In genomic region chr2:132123063-132123462, GRCm38 (mm10) we compare ENCODE assay signal across 22 mouse cellular contexts. TPM values are rescaled to one million over a fixed set of nuclear protein-coding genes. Genes with fewer than 3 reads are reported as not detected.
DNase-seq lines count a peak whose midpoint lies in the region; ATAC-seq and TF ChIP-seq lines count a peak whose summit lies in the region.
"Had no signal": no experiment of that assay in that cellular context is flagged by ENCODE, and none has a peak within 500 bp of the region (broad histone marks: within the 10 kb centered on the region; RNA-seq: fewer than 3 reads in every experiment).

No protein-coding gene starts in this region.

- no peak for TF ChIP-seq POLR2A in liver, adult 2 months (IDR thresholded peaks at IDR 0.05; ENCODE audit: extremely low read depth, insufficient read depth, low read length)

- H3K4me3 ChIP-seq in liver, adult 2 months (ENCODE audit: insufficient read depth, low read depth, low read length), result no peak overlapping the region
- no peak overlapping the region for H3K4me3 ChIP-seq in liver, embryonic 12.5 days
- no peak overlapping the region for H3K4me3 ChIP-seq in midbrain, embryonic 11.5 days (ENCODE audit: low read depth, low read length)
- H3K4me3 ChIP-seq in midbrain, embryonic 15.5 days, result no peak overlapping the region

- peaks cover 26% of the 10 kb centered on the region for H3K79me2 ChIP-seq in liver, adult 2 months (ENCODE audit: control insufficient read depth, insufficient read depth, low read length)

- no peak for ATAC-seq in liver, embryonic 12.5 days
- ATAC-seq in midbrain, embryonic 11.5 days (ENCODE audit: low FRiP score), result no peak
- no peak for ATAC-seq in midbrain, embryonic 15.5 days (replicated peaks)
- ATAC-seq: activated CD4-positive, CD25-positive, alpha-beta regulatory T cell, adult 4 months; CD4-positive, CD25-positive, alpha-beta regulatory T cell, adult 4 months; Patski had no signal

- DNase-seq in heart, adult 11 months, result peak; percentile 74
- DNase-seq in heart, adult 8-10 months (ENCODE audit: low spot score), result no peak
- peak; percentile 97 for DNase-seq in liver, adult 2 months (ENCODE audit: extremely low read depth, low read depth, low spot score)
- peak; percentile 81 for DNase-seq in midbrain, embryonic 11.5 days (ENCODE audit: low spot score, missing footprints)
- peak; percentile 52 for DNase-seq in urinary bladder, postnatal 14 days (ENCODE audit: low spot score)
- DNase-seq in urinary bladder, postnatal 4 days (ENCODE audit: low spot score in 2 of 2), result no peak
- DNase-seq: adrenal gland, adult 2 months; adrenal gland, adult 8-10 months; adrenal gland, postnatal 10 days; adrenal gland, postnatal 14 days; adrenal gland, postnatal 25 days; adrenal gland, postnatal 36 days; B cell, adult 2 months; cerebellum, adult 11 months; cerebellum, adult 11-12 months had no signal

- peak overlapping the region; percentile 86 for H3K27ac ChIP-seq in liver, adult 2 months (replicated peaks; ENCODE audit: insufficient read depth, low read depth, low read length)
- no peak overlapping the region for H3K27ac ChIP-seq in liver, embryonic 12.5 days
- no peak overlapping the region for H3K27ac ChIP-seq in midbrain, embryonic 11.5 days (ENCODE audit: low read depth, low read length)
- no peak overlapping the region for H3K27ac ChIP-seq in midbrain, embryonic 15.5 days

- peaks cover 17% of the 10 kb centered on the region for H3K4me1 ChIP-seq in liver, adult 2 months (ENCODE audit: control insufficient read depth, insufficient read depth, low read length)
- H3K4me1 ChIP-seq in liver, embryonic 12.5 days, result no peaks in the 10 kb centered on the region
- no peaks in the 10 kb centered on the region for H3K4me1 ChIP-seq in midbrain, embryonic 11.5 days (ENCODE audit: control insufficient read depth, insufficient read depth, low read length)
- H3K4me1 ChIP-seq in midbrain, embryonic 15.5 days, result peaks cover 4% of the 10 kb centered on the region; the same call in 1 of the 2 replicates

- H3K27me3 ChIP-seq in liver, adult 2 months (ENCODE audit: control insufficient read depth, insufficient read depth, low read length), result no peaks in the 10 kb centered on the region
- H3K27me3 ChIP-seq in liver, embryonic 12.5 days (replicated peaks), result no peaks in the 10 kb centered on the region
- no peaks in the 10 kb centered on the region for H3K27me3 ChIP-seq in midbrain, embryonic 11.5 days (ENCODE audit: control insufficient read depth, insufficient read depth, low read length)
- H3K27me3 ChIP-seq in midbrain, embryonic 15.5 days (replicated peaks), result no peaks in the 10 kb centered on the region
- H3K27me3 ChIP-seq: CH12.LX, Patski had no signal

- 28% methylated on average over 4 of the region's 4 CpGs for WGBS in liver, adult 2 months
- WGBS in liver, embryonic 12.5 days (ENCODE audit: insufficient replicate concordance), result 75% methylated on average over 4 of the region's 4 CpGs
- 56% methylated on average over 4 of the region's 4 CpGs for WGBS in midbrain, embryonic 11.5 days
- WGBS in midbrain, embryonic 15.5 days, result 60% methylated on average over 4 of the region's 4 CpGs

- no peak for TF ChIP-seq CTCF in liver, adult 2 months (IDR thresholded peaks at IDR 0.05; ENCODE audit: low read depth, low read length)

- H3K4me2 ChIP-seq in liver, embryonic 12.5 days, result no peak overlapping the region
- H3K4me2 ChIP-seq in midbrain, embryonic 11.5 days, result no peak overlapping the region
- H3K4me2 ChIP-seq in midbrain, embryonic 15.5 days, result no peak overlapping the region

- H3K9ac ChIP-seq in liver, adult 2 months (ENCODE audit: low read depth, low read length), result no peak overlapping the region
- no peak overlapping the region for H3K9ac ChIP-seq in liver, embryonic 12.5 days
- no peak overlapping the region for H3K9ac ChIP-seq in midbrain, embryonic 11.5 days (ENCODE audit: low read length)
- H3K9ac ChIP-seq in midbrain, embryonic 15.5 days, result no peak overlapping the region

- no peaks in the 10 kb centered on the region for H3K36me3 ChIP-seq in liver, adult 2 months (ENCODE audit: control insufficient read depth, insufficient read depth, low read length)
- H3K36me3 ChIP-seq in liver, embryonic 12.5 days, result no peaks in the 10 kb centered on the region
- no peaks in the 10 kb centered on the region for H3K36me3 ChIP-seq in midbrain, embryonic 11.5 days (ENCODE audit: control insufficient read depth, insufficient read depth, low read length)
- no peaks in the 10 kb centered on the region for H3K36me3 ChIP-seq in midbrain, embryonic 15.5 days (replicated peaks)
- H3K36me3 ChIP-seq: G1E had no signal

- H3K9me3 ChIP-seq in liver, embryonic 12.5 days (replicated peaks), result no peaks in the 10 kb centered on the region
- H3K9me3 ChIP-seq in midbrain, embryonic 11.5 days (ENCODE audit: control insufficient read depth, low read length), result no peaks in the 10 kb centered on the region
- no peaks in the 10 kb centered on the region for H3K9me3 ChIP-seq in midbrain, embryonic 15.5 days
- H3K9me3 ChIP-seq: G1E had no signal

RNA-seq across cellular contexts. Expression of gene Slc23a2, which starts 21.8 kb away (rescaled TPM):
- total RNA-seq in heart, adult 8-10 months (2022), result 10 to 100 TPM; 14.5 to 19.5 (median 16.1) TPM
- 14.8 and 20.5 TPM in 2 replicates for total RNA-seq in liver, adult 2 months (2014; rRNA removed)
- 7.0 and 12.7 TPM in 2 replicates for polyA plus RNA-seq in liver, adult 2 months (2012; rRNA removed)
- polyA plus RNA-seq in liver, embryonic 12.5 days (2016; fragmentation: Nextera tagmentation; extraction: Ambion mirVana), result 3.0 and 5.1 TPM in 2 replicates
- 9.8 and 9.9 TPM in 2 replicates for polyA plus RNA-seq in midbrain, embryonic 11.5 days (2014; fragmentation: Nextera tagmentation; extraction: Ambion mirVana)
- polyA plus RNA-seq in midbrain, embryonic 15.5 days (2015; fragmentation: Nextera tagmentation; extraction: Ambion mirVana), result 36.3 TPM in 2 replicates

Comparison
In these comparisons a context has a peak if more than half of its experiments do, and no peak if none do; other contexts are left out.
1. DNase-seq: peak in heart, adult 11 months (single experiment), liver, adult 2 months (single experiment), midbrain, embryonic 11.5 days (single experiment) and urinary bladder, postnatal 14 days (single experiment); none in heart, adult 8-10 months (single experiment) and urinary bladder, postnatal 4 days (0 of 2).